Mouse (Mus musculus) layer of hippocampus, adult 9-10 months (tissue): ENCODE measurements around the gene Myl4.

ENCODE experiments used
- DNase-seq: peaks from one replicate; pipeline ENCODE4 v3.0.0; 2022; ENCODE audit warnings: low spot score

Gene Myl4

GRCm38 (mm10) chr11:104631306-104631705 is 80.8 kb downstream of the Myl4 start:
- no peak for DNase-seq

GRCm38 (mm10) chr11:104637010-104637409 is 86.5 kb downstream of the Myl4 start:
- DNase-seq: no peak

GRCm38 (mm10) chr11:104638006-104638405 is 87.5 kb downstream of the Myl4 start:
- DNase-seq: no peak

GRCm38 (mm10) chr11:104638906-104639305 is 88.4 kb downstream of the Myl4 start:
- DNase-seq: no peak

GRCm38 (mm10) chr11:104639634-104640033 is 89.2 kb downstream of the Myl4 start:
- no peak for DNase-seq

GRCm38 (mm10) chr11:104640894-104641293 is 90.4 kb downstream of the Myl4 start:
- no peak for DNase-seq

- no peak for DNase-seq
Measured at GRCm38 (mm10) chr11:104643236-104643635, 92.8 kb downstream of the Myl4 start.
